Mouse (Mus musculus): ENCODE results near the gene Spg21. TPM values are rescaled to one million over a fixed set of nuclear protein-coding genes. Genes with fewer than 3 reads are reported as not detected.

Spg21 gene
- polyA plus RNA-seq, 1 experiment from 2014 or later, result 95.8 TPM

GRCm38 (mm10) chr9:65535789-65536469, 75.2 kb downstream of the Spg21 start:
- Histone ChIP-seq H3K4me1 (ENCODE audit: control insufficient read depth, insufficient read depth, low read length) (no peaks in the 10 kb centered on the region), H3K27me3 (ENCODE audit: control insufficient read depth, insufficient read depth, low read length) (no peaks in the 10 kb centered on the region)

GRCm38 (mm10) chr9:65536491-65536890, 75.7 kb downstream of the Spg21 start:
- Histone ChIP-seq H3K4me3 (replicated peaks; ENCODE audit: low read length) (no peak overlapping the region), H3K9me3 (replicated peaks; ENCODE audit: control insufficient read depth, low read length) (no peaks in the 10 kb centered on the region), H3K9ac (ENCODE audit: low read length) (no peak overlapping the region), H3K4me1 (ENCODE audit: control insufficient read depth, insufficient read depth, low read length) (peaks cover 2% of the 10 kb centered on the region; the same call in 1 of the 2 replicates), H3K36me3 (ENCODE audit: control insufficient read depth, insufficient read depth, low read length) (no peaks in the 10 kb centered on the region), H3K27me3 (ENCODE audit: control insufficient read depth, insufficient read depth, low read length) (no peaks in the 10 kb centered on the region), H3K27ac (ENCODE audit: low read length) (no peak overlapping the region), H3K4me2 (ENCODE audit: low read depth, low read length) (no peak overlapping the region)
- no peak for ATAC-seq (ENCODE audit: insufficient read depth, low FRiP score)
- WGBS, result 71% methylated on average over 4 of the region's 4 CpGs

More at GRCm38 (mm10) chr9:65535789-65536469, 75.2 kb downstream of the Spg21 start:
- 83% methylated on average over 10 of the region's 11 CpGs for WGBS
- no peaks in the 10 kb centered on the region for H3K36me3 ChIP-seq (ENCODE audit: control insufficient read depth, insufficient read depth, low read length)
- H3K4me3 ChIP-seq (replicated peaks; ENCODE audit: low read length), result no peak overlapping the region
- no peaks in the 10 kb centered on the region for H3K9me3 ChIP-seq (replicated peaks; ENCODE audit: control insufficient read depth, low read length)
- H3K27ac ChIP-seq (ENCODE audit: low read length), result no peak overlapping the region
- no peak overlapping the region for H3K4me2 ChIP-seq (ENCODE audit: low read depth, low read length)
- ATAC-seq (ENCODE audit: insufficient read depth, low FRiP score), result no peak
- no peak overlapping the region for H3K9ac ChIP-seq (ENCODE audit: low read length)

Other genes with a start within 250 kb of the Spg21 start
- gene Cilp, start 195.8 kb upstream of the Spg21 start, polyA plus RNA-seq (2015; fragmentation: Nextera tagmentation; extraction: Ambion mirVana), result 0.81 and 0.90 TPM in 2 replicates
- 53.9 and 54.8 TPM in 2 replicates for gene Clpx, start 166.7 kb upstream of the Spg21 start, polyA plus RNA-seq (2015; fragmentation: Nextera tagmentation; extraction: Ambion mirVana)
- gene Pdcd7, start 114.8 kb upstream of the Spg21 start, polyA plus RNA-seq (2015; fragmentation: Nextera tagmentation; extraction: Ambion mirVana), result 3.4 and 3.6 TPM in 2 replicates
- 0.40 TPM in 1 of 2 replicates, not detected in the other for gene Ubap1l, start 99.9 kb upstream of the Spg21 start, polyA plus RNA-seq (2015; fragmentation: Nextera tagmentation; extraction: Ambion mirVana)
- gene Kbtbd13, start 69.3 kb upstream of the Spg21 start, polyA plus RNA-seq (2015; fragmentation: Nextera tagmentation; extraction: Ambion mirVana), result 0.97 and 1.3 TPM in 2 replicates
- gene Rasl12, start 62.4 kb upstream of the Spg21 start, polyA plus RNA-seq (2015; fragmentation: Nextera tagmentation; extraction: Ambion mirVana), result 7.6 TPM in 2 replicates
- 0.69 and 1.7 TPM in 2 replicates for gene Slc51b, start 38.0 kb upstream of the Spg21 start, polyA plus RNA-seq (2015; fragmentation: Nextera tagmentation; extraction: Ambion mirVana)
- gene Mtfmt, start 25.2 kb upstream of the Spg21 start, polyA plus RNA-seq (2015; fragmentation: Nextera tagmentation; extraction: Ambion mirVana), result 18.8 and 21.9 TPM in 2 replicates
- 0.19 and 0.65 TPM in 2 replicates for gene Ankdd1a, start 59.2 kb downstream of the Spg21 start, polyA plus RNA-seq (2015; fragmentation: Nextera tagmentation; extraction: Ambion mirVana)
- gene Plekho2, start 119.1 kb downstream of the Spg21 start, polyA plus RNA-seq (2015; fragmentation: Nextera tagmentation; extraction: Ambion mirVana), result 21.4 and 23.0 TPM in 2 replicates
- 12.2 and 12.7 TPM in 2 replicates for gene Pif1, start 126.2 kb downstream of the Spg21 start, polyA plus RNA-seq (2015; fragmentation: Nextera tagmentation; extraction: Ambion mirVana)
- 20.4 and 22.9 TPM in 2 replicates for gene Rbpms2, start 168.7 kb downstream of the Spg21 start, polyA plus RNA-seq (2015; fragmentation: Nextera tagmentation; extraction: Ambion mirVana)
- gene Oaz2, start 207.1 kb downstream of the Spg21 start, polyA plus RNA-seq (2015; fragmentation: Nextera tagmentation; extraction: Ambion mirVana), result 200 and 218 TPM in 2 replicates

Data from stomach, embryonic 16.5 days (tissue).